Mouse (Mus musculus) embryonic fibroblast, embryonic 13.5 days (primary cell): Measurements from ENCODE around the gene Slc41a2. TPM values are rescaled to one million over a fixed set of nuclear protein-coding genes. Genes with fewer than 3 reads are reported as not detected.

Source experiments
- H3K27ac ChIP-seq: 2 replicates; pipeline ENCODE4 v1.5.1; 2012; ENCODE audit warnings: low read length, control low read depth, inconsistent platforms; ENCODE audit not compliant: insufficient read depth
- H3K4me1 ChIP-seq: 2 replicates; pipeline ENCODE4 v1.6.1; 2011; ENCODE audit warnings: low read length; ENCODE audit not compliant: control insufficient read depth, insufficient read depth
- H3K4me3 ChIP-seq: 2 replicates; pipeline ENCODE4 v1.5.1; 2011; ENCODE audit warnings: mild to moderate bottlenecking, control low read depth, low read length; ENCODE audit not compliant: insufficient read depth
- CTCF ChIP-seq: IDR thresholded peaks from 2 replicates; pipeline ENCODE4 v1.5.1; 2011; ENCODE audit warnings: mild to moderate bottlenecking, control low read depth, low read length, moderate library complexity, borderline replicate concordance; ENCODE audit not compliant: insufficient read depth
- POLR2A ChIP-seq: IDR thresholded peaks from 2 replicates; pipeline ENCODE4 v1.6.1; 2011; ENCODE audit warnings: low read depth, mild to moderate bottlenecking, control low read depth, low read length, moderate library complexity
- polyA plus RNA-seq: library from polyadenylated mRNA; stranded (reverse); fragments of >200 nt; gene quantifications from 2 replicates; pipeline ENCODE4 v1.2.4, GENCODE M21; 2011; ENCODE audit warnings: low read depth; ENCODE audit not compliant: missing spikeins, insufficient read length

The Slc41a2 gene
- polyA plus RNA-seq, result 10.1 and 15.8 TPM in 2 replicates

- H3K4me3 ChIP-seq, result peak within 1 kb of the TSS; percentile 61
- peak within 1 kb of the TSS; percentile 55 for H3K27ac ChIP-seq
- H3K4me1 ChIP-seq, result 0 out of 2 replicates have a peak, but pooled peaks cover 1% of the 10 kb centered on the region
- TF ChIP-seq POLR2A (peak; percentile 83), CTCF (no peak)
Measured at GRCm38 (mm10) chr10:83337159-83337951, at the start of gene Slc41a2. Gene Slc41a2, minus strand, starts transcription at chr10:83337882.

GRCm38 (mm10) chr10:83385330-83385910 lies 47.7 kb upstream of the Slc41a2 start:
- Histone ChIP-seq H3K4me3 (no peak overlapping the region), H3K4me1 (no peaks in the 10 kb centered on the region), H3K27ac (no peak overlapping the region)
- no peak for TF ChIP-seq POLR2A
- no peak for TF ChIP-seq CTCF

GRCm38 (mm10) chr10:83384456-83385215 lies 47.0 kb upstream of the Slc41a2 start:
- Histone ChIP-seq H3K27ac (no peak overlapping the region), H3K4me1 (no peaks in the 10 kb centered on the region), H3K4me3 (no peak overlapping the region)
- TF ChIP-seq POLR2A (no peak), CTCF (no peak)

- no peak overlapping the region for H3K27ac ChIP-seq
- H3K4me1 ChIP-seq, result no peaks in the 10 kb centered on the region
- no peak overlapping the region for H3K4me3 ChIP-seq
- no peak for TF ChIP-seq POLR2A
- TF ChIP-seq CTCF, result no peak
Measured at GRCm38 (mm10) chr10:83383863-83384262, 46.2 kb upstream of the Slc41a2 start.

- H3K4me3 ChIP-seq, result no peak overlapping the region
- no peaks in the 10 kb centered on the region for H3K4me1 ChIP-seq
- no peak overlapping the region for H3K27ac ChIP-seq
- TF ChIP-seq POLR2A, result no peak
- no peak for TF ChIP-seq CTCF
Measured at GRCm38 (mm10) chr10:83382988-83383387, 45.3 kb upstream of the Slc41a2 start.

- H3K4me3 ChIP-seq, result no peak overlapping the region
- H3K27ac ChIP-seq, result no peak overlapping the region
- TF ChIP-seq POLR2A (no peak), CTCF (no peak)
- H3K4me1 ChIP-seq, result no peaks in the 10 kb centered on the region
Measured at GRCm38 (mm10) chr10:83382528-83382927, 44.8 kb upstream of the Slc41a2 start.

GRCm38 (mm10) chr10:83380501-83380900 lies 42.8 kb upstream of the Slc41a2 start:
- TF ChIP-seq POLR2A (no peak), CTCF (no peak)

GRCm38 (mm10) chr10:83378083-83378833 lies 40.6 kb upstream of the Slc41a2 start:
- no peak overlapping the region for H3K4me3 ChIP-seq
- TF ChIP-seq CTCF (no peak), POLR2A (no peak)
- H3K4me1 ChIP-seq, result no peaks in the 10 kb centered on the region
- no peak overlapping the region for H3K27ac ChIP-seq

More at GRCm38 (mm10) chr10:83380501-83380900, 42.8 kb upstream of the Slc41a2 start:
- Histone ChIP-seq H3K27ac (no peak overlapping the region), H3K4me3 (no peak overlapping the region), H3K4me1 (no peaks in the 10 kb centered on the region)
